Mouse (Mus musculus) retina, postnatal 7 days (tissue): Measurements from ENCODE around the gene Col4a1.

Experiments
- DNase-seq: peaks from one replicate; pipeline ENCODE4 v3.0.0-alpha.2; 2012; ENCODE audit warnings: low read depth, low spot score

Gene Col4a1

DNA sequence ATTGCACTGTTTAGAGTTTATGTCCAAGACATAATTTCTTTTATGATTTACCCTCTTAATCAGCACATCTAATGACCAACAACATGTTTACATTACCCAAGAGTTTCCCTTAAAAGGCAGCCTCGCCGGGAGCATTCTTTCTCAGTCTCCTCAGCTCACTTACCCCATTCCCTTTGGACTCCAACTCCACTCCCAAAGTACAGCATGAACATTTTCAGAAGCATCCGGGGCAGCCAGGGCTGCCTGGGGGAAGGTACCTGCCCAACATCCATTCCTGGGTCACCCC, 13.4 kb downstream of the Col4a1 start:
- DNase-seq: no peak

- DNase-seq: no peak
Measured at GRCm38 (mm10) chr8:11298531-11299316, 13.9 kb downstream of the Col4a1 start.

GRCm38 (mm10) chr8:11297141-11297838, 15.3 kb downstream of the Col4a1 start:
- no peak for DNase-seq

- no peak for DNase-seq
Measured at GRCm38 (mm10) chr8:11296282-11296943, 16.2 kb downstream of the Col4a1 start.

- DNase-seq: no peak
Measured at GRCm38 (mm10) chr8:11292611-11293010, 20.0 kb downstream of the Col4a1 start.

- no peak for DNase-seq
Measured at GRCm38 (mm10) chr8:11290533-11290932, 22.1 kb downstream of the Col4a1 start.

- DNase-seq: no peak
Measured at GRCm38 (mm10) chr8:11288286-11288685, 24.3 kb downstream of the Col4a1 start.

GRCm38 (mm10) chr8:11287139-11287538, 25.5 kb downstream of the Col4a1 start:
- DNase-seq: no peak

DNA sequence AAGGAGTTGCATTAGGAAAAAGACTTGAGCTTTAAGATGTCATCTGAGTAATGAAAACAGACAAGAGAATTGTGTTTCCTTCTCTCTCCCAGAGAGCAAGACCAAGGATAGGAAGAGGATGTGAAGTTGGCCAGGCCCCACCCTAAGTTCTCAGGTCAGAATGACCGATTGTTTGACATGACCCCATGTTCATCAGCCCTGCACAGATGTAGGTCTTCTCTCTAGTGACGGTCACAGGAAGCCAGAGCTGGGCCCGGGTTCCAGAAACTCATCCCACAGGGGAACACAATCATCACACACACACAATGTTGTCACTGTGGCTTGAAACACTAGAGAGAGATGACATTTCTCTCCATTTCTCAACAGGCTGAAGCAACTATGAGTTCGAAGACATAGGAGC, 27.2 kb downstream of the Col4a1 start:
- no peak for DNase-seq

DNA sequence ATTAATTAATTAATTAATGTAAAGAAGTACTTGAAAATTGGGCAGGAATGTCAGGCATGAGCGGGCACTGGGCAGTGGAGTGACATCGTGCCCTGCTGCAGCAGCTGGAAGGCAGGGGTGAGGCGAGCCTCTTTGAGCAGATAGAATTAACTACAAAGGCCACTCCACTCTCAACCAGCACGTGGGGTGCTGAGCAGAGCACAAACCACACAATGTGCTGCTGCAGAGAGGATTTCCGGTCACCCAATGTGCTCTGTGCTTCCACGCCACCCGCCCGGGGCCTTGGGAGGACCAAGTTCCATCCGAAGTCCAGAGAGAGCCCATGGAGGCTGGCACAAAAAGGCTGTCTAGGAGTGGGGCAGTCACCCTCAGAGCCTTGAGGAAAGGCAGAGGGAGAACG, 29.4 kb downstream of the Col4a1 start:
- DNase-seq: no peak

GRCm38 (mm10) chr8:11282696-11283095, 29.9 kb downstream of the Col4a1 start:
- no peak for DNase-seq

DNA sequence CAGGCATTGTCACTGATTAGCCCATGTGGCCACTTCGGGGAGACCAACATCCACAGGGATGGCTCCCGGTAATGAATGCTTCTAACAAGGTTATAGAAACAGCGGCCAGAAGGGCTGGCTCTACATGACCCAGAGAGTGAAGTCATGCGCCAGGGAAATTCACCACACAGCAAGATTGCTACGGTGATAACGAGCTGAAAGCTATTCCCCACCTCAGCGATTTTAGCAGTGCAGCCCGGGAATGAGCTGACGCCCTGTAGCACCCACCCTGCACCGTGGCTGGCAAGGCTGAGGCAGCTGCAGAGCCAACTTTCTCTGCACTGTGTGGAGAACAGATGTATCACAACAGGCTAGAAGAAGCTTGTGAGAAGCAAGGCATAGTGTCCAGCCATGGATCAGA, 30.5 kb downstream of the Col4a1 start:
- no peak for DNase-seq

GRCm38 (mm10) chr8:11280721-11281268, 31.8 kb downstream of the Col4a1 start:
- DNase-seq: no peak

GRCm38 (mm10) chr8:11279296-11279826, 33.3 kb downstream of the Col4a1 start:
- no peak for DNase-seq

- no peak for DNase-seq
Measured at GRCm38 (mm10) chr8:11278101-11278611, 34.5 kb downstream of the Col4a1 start.

GRCm38 (mm10) chr8:11277602-11278051, 35.0 kb downstream of the Col4a1 start:
- no peak for DNase-seq

GRCm38 (mm10) chr8:11276286-11276685, 36.3 kb downstream of the Col4a1 start:
- DNase-seq: no peak

DNA sequence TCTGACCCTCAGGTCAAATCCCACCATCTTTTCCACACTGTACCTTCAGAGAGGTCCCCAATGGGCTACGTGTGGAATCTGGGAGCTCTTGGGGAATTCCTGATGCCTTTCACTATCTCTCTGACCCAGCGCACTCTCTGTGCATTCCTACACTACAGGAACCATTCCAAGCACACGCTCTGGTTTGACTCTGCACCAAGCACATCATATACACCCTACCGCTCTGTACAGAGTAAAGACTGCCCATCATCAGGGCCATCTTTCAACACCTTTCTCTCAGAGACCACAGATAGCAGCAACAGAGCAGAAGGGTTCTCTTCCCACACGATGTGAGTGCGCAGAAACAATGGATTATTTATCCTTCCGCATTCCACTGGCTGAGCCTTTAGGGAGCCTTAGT, 38.2 kb downstream of the Col4a1 start:
- no peak for DNase-seq

DNA sequence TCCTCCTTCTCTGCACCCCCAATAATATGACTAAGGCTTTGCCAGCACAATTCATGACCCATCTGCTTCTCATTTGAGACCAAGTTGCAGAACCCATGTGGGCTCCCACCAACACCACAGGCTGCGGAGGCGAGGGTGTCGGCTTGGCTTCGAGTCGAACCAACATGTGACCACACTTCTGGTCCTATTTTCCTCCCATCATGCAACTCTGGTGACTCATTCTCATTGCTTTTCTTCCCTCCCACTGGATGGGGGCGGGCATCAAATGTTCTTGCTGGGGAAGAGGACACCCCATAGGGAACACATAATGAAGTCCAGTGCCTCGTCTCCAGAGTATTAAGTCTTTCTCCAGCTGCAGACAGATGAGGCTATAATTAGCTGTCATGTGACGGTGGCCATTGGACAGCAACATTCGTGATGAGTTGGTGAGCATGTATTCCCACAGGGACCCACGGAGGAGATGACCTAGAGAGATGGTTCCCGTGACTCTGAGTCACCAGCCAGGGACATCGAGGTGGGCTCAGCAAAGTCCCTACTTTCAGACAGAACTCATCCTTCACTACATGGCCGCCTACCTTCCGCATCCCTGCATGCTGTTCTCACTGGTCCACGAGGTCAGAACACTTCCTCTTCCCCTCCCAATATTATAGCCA, 39.0 kb downstream of the Col4a1 start:
- no peak for DNase-seq

- no peak for DNase-seq
Measured at GRCm38 (mm10) chr8:11272205-11272604, 40.4 kb downstream of the Col4a1 start.

DNA sequence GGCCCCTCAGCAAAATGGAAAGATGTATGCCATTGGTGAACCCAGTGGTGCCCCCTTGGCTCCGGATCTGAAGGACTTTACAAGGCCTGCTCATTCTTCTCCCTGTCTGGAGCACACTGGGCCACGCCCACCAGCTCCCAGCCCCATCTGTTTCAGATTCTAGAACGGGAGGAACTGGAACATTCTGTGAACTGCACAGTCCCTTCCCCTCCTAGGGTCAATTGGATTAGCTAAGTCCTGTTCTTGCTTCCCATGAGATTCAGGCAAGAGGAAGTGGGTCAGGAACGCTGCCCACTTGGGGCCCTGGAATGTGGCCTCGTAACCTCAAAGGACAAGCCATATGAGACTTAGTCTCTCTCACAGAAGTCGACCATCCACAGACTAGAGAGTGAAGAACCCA, 41.8 kb downstream of the Col4a1 start:
- DNase-seq: no peak
